Mouse (Mus musculus): ENCODE results near the gene Cpne8. TPM values are rescaled to one million over a fixed set of nuclear protein-coding genes. Genes with fewer than 3 reads are reported as not detected.

Cpne8 gene
- polyA plus RNA-seq, 1 experiment from 2014 or later = 13.4 TPM

- no peaks in the 10 kb centered on the region for H3K9me3 ChIP-seq (ENCODE audit: control insufficient read depth, low read length)
- H3K27me3 ChIP-seq (ENCODE audit: control insufficient read depth, insufficient read depth, low read length) = no peaks in the 10 kb centered on the region
- TF ChIP-seq EP300 (optimal IDR thresholded peaks at IDR 0.05) = no peak
- TF ChIP-seq CTCF (IDR thresholded peaks at IDR 0.05; ENCODE audit: low read depth) = no peak
- no peak overlapping the region for H3K27ac ChIP-seq (replicated peaks)
- WGBS = 86% methylated on average over 3 of the region's 3 CpGs
- no peak overlapping the region for H3K4me2 ChIP-seq (replicated peaks; ENCODE audit: low read depth)
- H3K4me3 ChIP-seq (ENCODE audit: low read depth, low read length) = no peak overlapping the region
- DNase-seq (ENCODE audit: low spot score) (no peak), ATAC-seq (ENCODE audit: low FRiP score, low TSS enrichment) (no peak)
- no peaks in the 10 kb centered on the region for H3K4me1 ChIP-seq (replicated peaks; ENCODE audit: control insufficient read depth, insufficient read depth)
- H3K9ac ChIP-seq (ENCODE audit: low read length) = no peak overlapping the region
- H3K36me3 ChIP-seq (ENCODE audit: control insufficient read depth, insufficient read depth, low read length) = no peaks in the 10 kb centered on the region
Measured at GRCm38 (mm10) chr15:90577402-90577801, 101.8 kb downstream of the Cpne8 start.

GRCm38 (mm10) chr15:90569246-90569645 is 110.0 kb downstream of the Cpne8 start:
- no peak overlapping the region for H3K4me2 ChIP-seq (replicated peaks; ENCODE audit: low read depth)
- no peak overlapping the region for H3K27ac ChIP-seq (replicated peaks)
- no peak for ATAC-seq (ENCODE audit: low FRiP score, low TSS enrichment)
- H3K9ac ChIP-seq (ENCODE audit: low read length) = no peak overlapping the region
- TF ChIP-seq CTCF (IDR thresholded peaks at IDR 0.05; ENCODE audit: low read depth) (no peak), EP300 (optimal IDR thresholded peaks at IDR 0.05) (no peak)
- 87% methylated on average over 4 of the region's 4 CpGs for WGBS
- no peak for DNase-seq (ENCODE audit: low spot score)
- no peaks in the 10 kb centered on the region for H3K27me3 ChIP-seq (ENCODE audit: control insufficient read depth, insufficient read depth, low read length)
- H3K4me1 ChIP-seq (replicated peaks; ENCODE audit: control insufficient read depth, insufficient read depth) = no peaks in the 10 kb centered on the region
- H3K4me3 ChIP-seq (ENCODE audit: low read depth, low read length) = no peak overlapping the region
- H3K36me3 ChIP-seq (ENCODE audit: control insufficient read depth, insufficient read depth, low read length) = no peaks in the 10 kb centered on the region
- H3K9me3 ChIP-seq (ENCODE audit: control insufficient read depth, low read length) = no peaks in the 10 kb centered on the region

GRCm38 (mm10) chr15:90568050-90568449 is 111.2 kb downstream of the Cpne8 start:
- TF ChIP-seq EP300 (optimal IDR thresholded peaks at IDR 0.05) (no peak), CTCF (IDR thresholded peaks at IDR 0.05; ENCODE audit: low read depth) (no peak)

GRCm38 (mm10) chr15:90563996-90564395 is 115.2 kb downstream of the Cpne8 start:
- Histone ChIP-seq H3K4me3 (ENCODE audit: low read depth, low read length) (no peak overlapping the region), H3K9me3 (ENCODE audit: control insufficient read depth, low read length) (no peaks in the 10 kb centered on the region), H3K36me3 (ENCODE audit: control insufficient read depth, insufficient read depth, low read length) (no peaks in the 10 kb centered on the region), H3K4me2 (replicated peaks; ENCODE audit: low read depth) (no peak overlapping the region), H3K4me1 (replicated peaks; ENCODE audit: control insufficient read depth, insufficient read depth) (no peaks in the 10 kb centered on the region), H3K27me3 (ENCODE audit: control insufficient read depth, insufficient read depth, low read length) (no peaks in the 10 kb centered on the region), H3K9ac (ENCODE audit: low read length) (no peak overlapping the region), H3K27ac (replicated peaks) (no peak overlapping the region)
- 59% methylated on average over 3 of the region's 3 CpGs for WGBS
- ATAC-seq (ENCODE audit: low FRiP score, low TSS enrichment) (no peak), DNase-seq (ENCODE audit: low spot score) (no peak)
- TF ChIP-seq EP300 (optimal IDR thresholded peaks at IDR 0.05) (no peak), CTCF (IDR thresholded peaks at IDR 0.05; ENCODE audit: low read depth) (no peak)

More at GRCm38 (mm10) chr15:90568050-90568449, 111.2 kb downstream of the Cpne8 start:
- 70% methylated on average over 4 of the region's 4 CpGs for WGBS
- no peak overlapping the region for H3K4me3 ChIP-seq (ENCODE audit: low read depth, low read length)
- no peak overlapping the region for H3K9ac ChIP-seq (ENCODE audit: low read length)
- DNase-seq (ENCODE audit: low spot score) (no peak), ATAC-seq (ENCODE audit: low FRiP score, low TSS enrichment) (no peak)
- no peaks in the 10 kb centered on the region for H3K27me3 ChIP-seq (ENCODE audit: control insufficient read depth, insufficient read depth, low read length)
- H3K9me3 ChIP-seq (ENCODE audit: control insufficient read depth, low read length) = no peaks in the 10 kb centered on the region
- H3K27ac ChIP-seq (replicated peaks) = no peak overlapping the region
- H3K36me3 ChIP-seq (ENCODE audit: control insufficient read depth, insufficient read depth, low read length) = no peaks in the 10 kb centered on the region
- no peak overlapping the region for H3K4me2 ChIP-seq (replicated peaks; ENCODE audit: low read depth)
- no peaks in the 10 kb centered on the region for H3K4me1 ChIP-seq (replicated peaks; ENCODE audit: control insufficient read depth, insufficient read depth)

GRCm38 (mm10) chr15:90561613-90562012 is 117.6 kb downstream of the Cpne8 start:
- H3K27ac ChIP-seq (replicated peaks) = no peak overlapping the region
- no peaks in the 10 kb centered on the region for H3K9me3 ChIP-seq (ENCODE audit: control insufficient read depth, low read length)
- ATAC-seq (ENCODE audit: low FRiP score, low TSS enrichment) = no peak
- WGBS = 80% methylated on average over 12 of the region's 12 CpGs
- no peak for TF ChIP-seq CTCF (IDR thresholded peaks at IDR 0.05; ENCODE audit: low read depth)
- H3K36me3 ChIP-seq (ENCODE audit: control insufficient read depth, insufficient read depth, low read length) = no peaks in the 10 kb centered on the region
- H3K4me1 ChIP-seq (replicated peaks; ENCODE audit: control insufficient read depth, insufficient read depth) = no peaks in the 10 kb centered on the region
- DNase-seq (ENCODE audit: low spot score) = no peak
- no peaks in the 10 kb centered on the region for H3K27me3 ChIP-seq (ENCODE audit: control insufficient read depth, insufficient read depth, low read length)
- H3K4me3 ChIP-seq (ENCODE audit: low read depth, low read length) = no peak overlapping the region
- H3K9ac ChIP-seq (ENCODE audit: low read length) = no peak overlapping the region
- H3K4me2 ChIP-seq (replicated peaks; ENCODE audit: low read depth) = no peak overlapping the region

- no peak overlapping the region for H3K4me3 ChIP-seq (ENCODE audit: low read depth, low read length)
- no peaks in the 10 kb centered on the region for H3K27me3 ChIP-seq (ENCODE audit: control insufficient read depth, insufficient read depth, low read length)
- no peak for DNase-seq (ENCODE audit: low spot score)
- no peak overlapping the region for H3K9ac ChIP-seq (ENCODE audit: low read length)
- H3K27ac ChIP-seq (replicated peaks) = no peak overlapping the region
- ATAC-seq (ENCODE audit: low FRiP score, low TSS enrichment) = no peak
- H3K4me2 ChIP-seq (replicated peaks; ENCODE audit: low read depth) = no peak overlapping the region
- TF ChIP-seq CTCF (IDR thresholded peaks at IDR 0.05; ENCODE audit: low read depth) (no peak), EP300 (optimal IDR thresholded peaks at IDR 0.05) (no peak)
- 97% methylated on average over 7 of the region's 7 CpGs for WGBS
- H3K9me3 ChIP-seq (ENCODE audit: control insufficient read depth, low read length) = no peaks in the 10 kb centered on the region
- H3K4me1 ChIP-seq (replicated peaks; ENCODE audit: control insufficient read depth, insufficient read depth) = no peaks in the 10 kb centered on the region
- no peaks in the 10 kb centered on the region for H3K36me3 ChIP-seq (ENCODE audit: control insufficient read depth, insufficient read depth, low read length)
Measured at GRCm38 (mm10) chr15:90548589-90548988, 130.6 kb downstream of the Cpne8 start.
